Mouse (Mus musculus) hindbrain, embryonic 11.5 days (tissue): ENCODE data around the gene Arl8b. TPM values are rescaled to one million over a fixed set of nuclear protein-coding genes. Genes with fewer than 3 reads are reported as not detected.

ENCODE experiments used
- polyA plus RNA-seq: library from polyadenylated mRNA; unstranded; fragments of >200 nt; fragmentation: Nextera tagmentation; extraction: Ambion mirVana; gene quantifications from 2 replicates; pipeline ENCODE4 v1.2.1, GENCODE M21; 2014

Gene Arl8b
- polyA plus RNA-seq, 1 experiment from 2014 or later: 77.3 TPM

Other genes starting within 250 kb of the Arl8b start
- gene Bhlhe40, start 122.5 kb upstream of the Arl8b start, polyA plus RNA-seq: 2.1 and 3.0 TPM in 2 replicates
- 22.0 and 22.2 TPM in 2 replicates for gene Edem1, start 45.5 kb downstream of the Arl8b start, polyA plus RNA-seq